Mouse (Mus musculus) olfactory bulb, adult 2 months (tissue): ENCODE results near the gene Olfr685.

Source experiments
- CTCF ChIP-seq: fragments of 200-500 bp; IDR thresholded peaks from 2 replicates; pipeline ENCODE4 v1.5.1; 2012; ENCODE audit warnings: low read depth, mild to moderate bottlenecking, low read length, moderate library complexity; ENCODE audit not compliant: insufficient read depth
- POLR2A ChIP-seq: fragments of 200-500 bp; IDR thresholded peaks from 2 replicates; pipeline ENCODE4 v1.6.1; 2012; ENCODE audit warnings: mild to moderate bottlenecking, low read depth, low read length, moderate library complexity; ENCODE audit not compliant: insufficient read depth

- TF ChIP-seq CTCF (no peak), POLR2A (no peak)
Observed at GRCm38 (mm10) chr7:105226703-105227102, 40.9 kb upstream of the Olfr685 start.
